Mouse (Mus musculus) frontal cortex, postnatal 36 days (tissue): ENCODE results near the gene Kcnma1.

Experiments
- DNase-seq, 2 experiments: peaks; one replicate each; pipeline ENCODE4 v3.0.0; 2022; ENCODE audit warnings: low spot score in 2 of 2

Gene Kcnma1

DNA sequence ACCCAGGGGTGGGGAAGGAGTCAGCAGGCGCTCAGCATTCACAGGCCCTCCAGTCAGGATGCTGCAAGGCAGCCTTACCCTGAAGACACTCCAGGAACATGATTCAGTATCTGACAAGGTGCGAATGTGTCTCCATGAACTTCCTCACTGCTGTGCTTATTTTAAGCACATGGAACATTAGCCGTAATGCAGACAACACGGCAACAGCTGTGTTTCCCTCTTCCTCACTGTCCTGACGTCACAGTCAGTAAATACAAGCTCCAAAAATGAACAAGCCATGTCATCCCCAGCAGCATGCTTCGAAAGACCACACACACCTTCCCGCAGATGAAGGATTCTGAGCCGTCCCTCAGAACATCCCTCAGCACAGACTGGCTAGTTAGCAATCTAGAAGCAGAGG lies 47.8 kb downstream of the Kcnma1 start:
- DNase-seq: peak; percentile 61 to 78

DNA sequence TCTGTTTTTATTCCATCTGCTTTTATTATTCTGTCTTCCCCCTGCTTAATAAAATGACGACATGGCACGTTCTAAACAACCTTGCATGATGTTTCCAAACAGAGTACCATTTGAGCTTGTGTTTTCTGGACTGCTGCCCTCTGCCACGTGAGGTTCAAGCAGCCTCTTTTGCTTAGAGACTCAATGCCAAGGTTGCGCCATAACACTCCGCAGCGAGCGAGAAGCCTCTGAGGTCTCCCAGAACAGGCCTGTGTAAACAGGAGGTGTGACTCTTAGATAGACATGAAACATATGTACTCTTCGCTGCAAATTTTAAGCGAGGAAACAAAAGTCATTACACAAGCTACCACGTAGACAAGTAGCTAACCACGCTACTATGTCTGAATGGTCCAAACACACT lies 55.2 kb downstream of the Kcnma1 start:
- DNase-seq: no peak

DNA sequence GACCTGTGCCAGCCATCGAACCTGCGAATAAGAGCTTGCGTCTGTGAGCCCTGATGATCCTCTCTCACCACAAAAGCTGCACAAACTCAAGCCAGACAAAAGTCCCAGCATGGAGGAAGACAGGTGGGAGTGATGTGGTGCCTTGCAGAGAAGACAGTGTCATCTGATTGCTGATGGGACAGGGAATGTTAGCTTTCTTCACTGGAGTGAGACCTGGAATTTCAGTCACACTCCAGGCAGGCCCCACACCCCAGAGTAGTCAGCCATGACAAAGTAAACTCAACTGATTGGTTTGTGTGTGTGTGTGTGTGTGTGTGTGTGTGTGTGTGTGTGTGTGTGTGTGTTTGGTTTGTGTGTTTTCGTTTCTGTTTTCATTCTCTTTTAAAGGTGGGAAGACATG lies 57.0 kb downstream of the Kcnma1 start:
- no peak for DNase-seq

GRCm38 (mm10) chr14:23943876-23944275 lies 70.4 kb downstream of the Kcnma1 start:
- no peak for DNase-seq

GRCm38 (mm10) chr14:23943152-23943551 lies 71.1 kb downstream of the Kcnma1 start:
- no peak for DNase-seq

GRCm38 (mm10) chr14:23942103-23942502 lies 72.2 kb downstream of the Kcnma1 start:
- no peak for DNase-seq

DNA sequence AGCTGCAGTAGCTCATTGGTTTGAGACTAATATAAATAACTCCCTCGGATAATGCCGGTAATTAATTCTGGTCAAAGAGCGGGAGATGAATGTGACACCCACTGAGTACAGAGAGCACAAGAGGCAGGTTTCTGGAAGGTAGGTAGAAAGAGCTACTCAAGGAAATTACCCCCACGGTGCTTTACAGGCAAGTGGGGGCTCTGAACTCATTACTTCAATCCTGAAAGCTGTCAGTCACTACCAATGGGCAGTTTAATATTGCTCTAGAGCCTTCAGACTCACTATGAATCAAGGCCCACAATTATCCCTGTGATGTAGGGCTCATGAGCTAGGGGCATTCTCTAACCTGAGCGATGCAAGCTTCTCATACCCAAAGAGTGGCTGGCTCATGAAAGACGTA lies 79.3 kb downstream of the Kcnma1 start:
- DNase-seq: no peak

DNA sequence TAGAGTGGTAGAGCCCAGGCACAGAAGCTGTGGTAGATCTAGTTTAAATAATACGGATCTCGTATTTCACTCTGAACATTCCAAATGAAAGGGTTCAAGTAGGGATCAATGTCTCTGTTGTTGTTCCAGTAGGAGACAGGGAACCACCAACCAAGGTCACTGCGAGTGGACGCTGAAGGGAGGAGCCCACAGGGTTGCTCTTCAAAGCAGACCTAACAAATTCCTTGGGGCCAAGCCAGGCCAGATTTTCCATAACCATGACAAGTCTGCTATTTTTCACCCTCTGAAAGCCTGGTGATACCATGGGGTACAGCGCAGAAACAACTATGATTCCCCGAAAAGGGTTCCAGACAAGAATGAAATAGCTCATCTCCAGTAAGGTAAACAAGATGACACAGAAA lies 82.6 kb downstream of the Kcnma1 start:
- no peak for DNase-seq

DNA sequence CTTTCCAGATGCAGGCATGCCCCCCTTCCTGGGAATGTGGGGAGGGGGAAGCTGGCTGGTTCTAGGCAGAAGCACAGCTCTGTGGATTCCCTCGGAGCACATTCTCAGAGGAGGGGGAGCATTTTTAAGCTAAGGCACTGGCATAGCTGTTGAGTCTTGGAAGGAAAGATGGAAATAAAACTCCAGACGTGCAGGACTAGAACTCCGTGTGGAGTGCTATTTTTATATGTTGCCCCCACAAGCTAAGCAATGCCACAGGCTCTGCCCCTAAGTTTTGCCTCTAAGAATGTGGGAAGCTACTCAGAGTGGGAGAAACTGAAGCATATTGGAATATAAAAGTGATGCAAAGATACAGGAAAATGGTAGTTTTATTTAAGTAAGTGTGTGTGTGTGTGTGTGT lies 85.1 kb downstream of the Kcnma1 start:
- no peak for DNase-seq

GRCm38 (mm10) chr14:23923356-23923755 lies 90.9 kb downstream of the Kcnma1 start:
- DNase-seq: peak in 1 of 2 experiments; percentile 39

GRCm38 (mm10) chr14:23922755-23923154 lies 91.5 kb downstream of the Kcnma1 start:
- DNase-seq: no peak

GRCm38 (mm10) chr14:23911108-23911629 lies 103.1 kb downstream of the Kcnma1 start:
- DNase-seq: peak; percentile 59 to 61

DNA sequence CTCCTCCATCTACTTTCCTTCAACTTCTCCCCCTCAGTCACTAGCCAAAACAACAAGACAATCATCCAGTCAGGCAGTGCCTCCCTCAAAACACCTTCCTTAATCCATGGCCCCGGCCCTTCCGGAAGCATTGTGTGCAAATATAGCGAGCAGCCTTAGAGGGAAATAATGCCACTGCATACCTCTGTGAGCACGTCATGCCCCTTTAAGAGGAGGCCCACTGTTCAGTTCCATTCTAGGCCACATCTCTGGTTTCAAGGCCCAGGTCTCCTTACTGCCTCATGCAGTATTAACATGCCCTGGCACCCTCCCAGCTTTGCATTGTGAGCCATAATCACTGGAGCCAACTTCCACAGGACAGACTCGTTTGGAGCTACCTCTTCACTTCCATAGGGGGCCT lies 105.7 kb downstream of the Kcnma1 start:
- no peak for DNase-seq

- DNase-seq: no peak
Measured at GRCm38 (mm10) chr14:23902636-23903279, 111.5 kb downstream of the Kcnma1 start.

- DNase-seq: no peak
Measured at GRCm38 (mm10) chr14:23899462-23899861, 114.8 kb downstream of the Kcnma1 start.

- peak; percentile 58 to 70 for DNase-seq
Measured at GRCm38 (mm10) chr14:23897815-23898214, 116.5 kb downstream of the Kcnma1 start.

DNA sequence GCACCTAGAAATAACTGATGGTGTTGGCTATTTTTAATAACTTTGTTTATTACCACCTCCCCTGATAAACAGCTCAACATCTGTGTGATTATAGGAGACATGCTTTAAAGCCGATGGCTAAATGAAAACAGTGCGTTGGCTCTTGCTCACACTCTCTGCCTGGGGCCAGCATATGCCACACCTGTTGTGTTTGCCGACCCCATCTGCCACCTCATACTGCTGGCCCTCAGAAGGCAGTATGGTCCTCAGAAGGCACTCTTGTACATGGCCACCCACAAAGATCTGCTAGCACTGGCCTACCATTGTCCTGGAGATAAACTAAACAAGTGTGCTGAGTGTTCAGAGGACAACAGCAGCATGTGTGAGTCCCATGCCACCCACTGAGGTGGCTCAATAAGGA lies 118.3 kb downstream of the Kcnma1 start:
- DNase-seq: no peak

- no peak for DNase-seq
Measured at GRCm38 (mm10) chr14:23886112-23886511, 128.2 kb downstream of the Kcnma1 start.

- peak; percentile 80 to 82 for DNase-seq
Measured at GRCm38 (mm10) chr14:23885539-23885938, 128.8 kb downstream of the Kcnma1 start.

DNA sequence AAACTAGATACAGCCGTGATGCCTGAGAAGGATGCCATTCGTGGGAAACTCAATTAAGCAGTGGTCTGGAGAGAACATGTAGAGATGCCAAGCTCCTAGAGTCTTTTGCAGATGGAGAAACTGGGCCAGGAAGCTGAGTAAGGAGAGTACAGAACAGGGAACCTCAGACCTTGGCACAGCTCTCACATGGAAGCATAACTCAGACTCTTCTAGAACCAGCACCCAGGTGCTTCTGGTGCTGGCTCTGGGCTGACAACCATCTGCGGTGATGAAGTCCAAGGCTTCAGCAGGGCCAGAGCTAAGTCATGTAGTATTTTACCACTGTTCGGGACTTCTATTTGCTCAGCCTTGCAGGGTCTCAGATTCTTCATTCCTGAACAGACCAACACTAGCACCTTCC lies 129.2 kb downstream of the Kcnma1 start:
- DNase-seq: peak; percentile 36 to 41

DNA sequence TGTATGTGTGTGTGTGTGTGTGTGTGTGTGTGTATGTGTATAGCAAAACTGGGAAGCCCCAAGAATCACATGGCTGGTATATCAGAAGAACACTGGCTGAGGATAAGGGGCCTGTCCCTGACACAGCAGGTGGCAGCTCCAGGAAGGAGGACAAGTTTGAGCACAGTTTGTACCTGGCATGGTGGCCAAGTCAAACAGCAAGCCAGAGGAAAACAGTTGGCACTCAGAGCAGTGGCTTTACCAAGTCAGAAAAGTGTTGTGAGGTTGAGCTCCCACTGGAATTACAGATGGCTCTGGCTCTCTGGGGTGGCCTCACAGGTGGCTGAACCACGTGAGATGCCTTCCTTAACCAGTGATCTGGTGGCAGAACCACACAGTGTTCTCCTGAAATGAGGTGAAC lies 132.3 kb downstream of the Kcnma1 start:
- no peak for DNase-seq

DNA sequence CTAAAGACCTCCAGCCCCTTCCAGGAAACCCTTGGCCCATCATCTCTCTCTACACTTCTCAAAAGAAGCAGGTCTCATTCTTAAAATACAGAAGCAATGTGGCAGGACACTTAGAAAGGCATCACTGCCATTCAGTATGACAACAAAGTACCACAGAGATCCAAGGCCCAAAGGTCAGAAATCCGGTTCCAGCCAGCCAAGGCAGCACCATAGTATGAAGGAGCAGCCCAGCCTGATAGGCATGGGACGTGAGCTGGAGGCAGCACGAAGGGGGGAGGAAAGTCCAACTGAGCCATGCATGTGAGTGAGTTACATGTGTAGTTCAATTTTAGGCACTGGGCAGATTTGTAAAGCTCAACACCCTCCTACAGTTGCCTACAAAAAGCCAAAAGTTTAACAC lies 135.0 kb downstream of the Kcnma1 start:
- no peak for DNase-seq

GRCm38 (mm10) chr14:23877561-23877960 lies 136.7 kb downstream of the Kcnma1 start:
- no peak for DNase-seq

- DNase-seq: no peak
Measured at GRCm38 (mm10) chr14:23874545-23874944, 139.7 kb downstream of the Kcnma1 start.
